Mouse (Mus musculus) kidney, embryonic 15.5 days (tissue): Measurements from ENCODE around the gene Ndst2. TPM values are rescaled to one million over a fixed set of nuclear protein-coding genes. Genes with fewer than 3 reads are reported as not detected.
"Not testable (repeated sequence)": the region's sequence is repeated elsewhere in the genome, so short reads cannot be mapped to it uniquely, and the experiment has no call there.

ENCODE experiments used
- ATAC-seq: fragments of 200-750 bp; cut with Nextera tagmentation; replicated peaks from 2 replicates; pipeline ENCODE4 v1.8.0; 2017; ENCODE audit warnings: moderate TSS enrichment; ENCODE audit not compliant: low FRiP score
- H3K27ac ChIP-seq: fragments of 300-500 bp; sonication (generic); 2 replicates; pipeline ENCODE4 v1.5.1; 2015; ENCODE audit warnings: mild to moderate bottlenecking, inconsistent platforms
- H3K27me3 ChIP-seq: fragments of 300-500 bp; sonication (generic); 2 replicates; pipeline ENCODE4 v1.6.1; 2015; ENCODE audit warnings: inconsistent platforms
- H3K36me3 ChIP-seq: fragments of 300-500 bp; sonication (generic); 2 replicates; pipeline ENCODE4 v1.6.1; 2015; ENCODE audit warnings: inconsistent platforms
- H3K4me1 ChIP-seq: fragments of 300-500 bp; sonication (generic); 2 replicates; pipeline ENCODE4 v1.6.1; 2015; ENCODE audit warnings: inconsistent platforms
- H3K4me2 ChIP-seq: fragments of 300-500 bp; sonication (generic); 2 replicates; pipeline ENCODE4 v1.6.1; 2015; ENCODE audit warnings: moderate library complexity, mild to moderate bottlenecking, inconsistent platforms
- H3K4me3 ChIP-seq: fragments of 300-500 bp; sonication (generic); replicated peaks from 2 replicates; pipeline ENCODE4 v1.5.1; 2015; ENCODE audit warnings: mild to moderate bottlenecking, inconsistent platforms
- H3K9ac ChIP-seq: fragments of 300-500 bp; sonication (generic); 2 replicates; pipeline ENCODE4 v1.6.1; 2015; ENCODE audit warnings: mild to moderate bottlenecking, inconsistent platforms
- H3K9me3 ChIP-seq: fragments of 300-500 bp; sonication (generic); replicated peaks from 2 replicates; pipeline ENCODE4 v1.6.1; 2016; ENCODE audit warnings: inconsistent platforms
- WGBS: fragments of 180-500 bp; shearing (Covaris S2); methylation state at CpG from one replicate; pipeline ENCODE4 v1.1.7; 2015; ENCODE audit warnings: mixed read lengths; 5-methylcytosine and 5-hydroxymethylcytosine counted together
- polyA plus RNA-seq: library from polyadenylated mRNA; unstranded; fragments of >200 nt; fragmentation: Nextera tagmentation; extraction: Ambion mirVana; gene quantifications from 2 replicates; pipeline ENCODE4 v1.2.1, GENCODE M21; 2015

Gene Ndst2
- polyA plus RNA-seq, 1 experiment from 2014 or later = 31.6 TPM

DNA sequence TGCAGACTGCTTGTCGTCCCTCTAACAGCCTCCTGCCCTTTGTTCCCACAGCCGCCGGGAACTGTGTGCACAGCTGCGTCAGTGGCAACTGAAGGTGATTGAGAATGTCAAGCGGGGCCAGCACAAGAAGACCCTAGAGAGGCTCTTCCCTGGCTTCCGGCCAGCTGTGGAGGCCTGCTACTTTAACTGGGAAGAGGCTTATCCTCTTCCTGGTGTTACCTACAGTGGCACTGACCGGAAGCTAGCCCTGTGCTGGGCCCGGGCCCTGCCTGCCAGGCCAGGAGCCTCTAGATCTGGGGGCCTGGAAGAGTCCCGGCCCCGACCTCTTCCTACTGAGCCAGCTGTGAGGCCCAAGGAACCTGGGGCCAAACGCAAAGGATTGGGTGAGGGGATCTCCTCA is 20.5 kb downstream of the Ndst2 start:
- Histone ChIP-seq H3K4me1 (peaks cover 13% of the 10 kb centered on the region), H3K9ac (no peak overlapping the region), H3K27me3 (no peaks in the 10 kb centered on the region), H3K27ac (no peak overlapping the region), H3K9me3 (no peaks in the 10 kb centered on the region), H3K4me2 (no peak overlapping the region), H3K36me3 (peaks cover 91% of the 10 kb centered on the region), H3K4me3 (no peak overlapping the region)
- ATAC-seq = no peak
- WGBS = 77% methylated on average over 11 of the region's 11 CpGs

DNA sequence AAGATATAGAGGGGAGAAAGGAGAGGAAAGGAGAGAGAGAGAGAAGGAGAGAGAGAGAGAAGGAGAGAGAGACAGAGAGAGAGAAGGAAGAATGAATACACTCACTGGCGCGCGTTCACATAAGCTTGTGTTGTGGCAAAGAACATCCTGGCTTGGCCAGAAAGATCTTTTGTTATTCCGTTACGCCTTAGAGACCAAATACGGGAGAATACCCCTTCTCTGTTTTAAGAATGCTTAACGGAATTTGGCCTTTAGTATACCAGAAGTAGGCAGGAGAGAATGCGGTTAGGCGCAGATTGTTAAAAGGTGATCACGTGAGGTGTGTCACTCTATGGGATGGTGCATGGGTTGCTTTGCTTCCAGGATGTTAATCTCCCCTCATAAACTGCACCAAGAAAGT is 26.1 kb downstream of the Ndst2 start:
- Histone ChIP-seq H3K9ac (peak overlapping the region; percentile 99), H3K4me2 (peak overlapping the region; percentile 78), H3K4me1 (peaks cover 31% of the 10 kb centered on the region), H3K4me3 (peak overlapping the region; percentile 100), H3K36me3 (peaks cover 52% of the 10 kb centered on the region), H3K9me3 (no peaks in the 10 kb centered on the region), H3K27me3 (no peaks in the 10 kb centered on the region), H3K27ac (peak overlapping the region; percentile 89; the same call in 1 of the 2 replicates)
- WGBS = 6% methylated on average over 10 of the region's 10 CpGs
- no peak for ATAC-seq

DNA sequence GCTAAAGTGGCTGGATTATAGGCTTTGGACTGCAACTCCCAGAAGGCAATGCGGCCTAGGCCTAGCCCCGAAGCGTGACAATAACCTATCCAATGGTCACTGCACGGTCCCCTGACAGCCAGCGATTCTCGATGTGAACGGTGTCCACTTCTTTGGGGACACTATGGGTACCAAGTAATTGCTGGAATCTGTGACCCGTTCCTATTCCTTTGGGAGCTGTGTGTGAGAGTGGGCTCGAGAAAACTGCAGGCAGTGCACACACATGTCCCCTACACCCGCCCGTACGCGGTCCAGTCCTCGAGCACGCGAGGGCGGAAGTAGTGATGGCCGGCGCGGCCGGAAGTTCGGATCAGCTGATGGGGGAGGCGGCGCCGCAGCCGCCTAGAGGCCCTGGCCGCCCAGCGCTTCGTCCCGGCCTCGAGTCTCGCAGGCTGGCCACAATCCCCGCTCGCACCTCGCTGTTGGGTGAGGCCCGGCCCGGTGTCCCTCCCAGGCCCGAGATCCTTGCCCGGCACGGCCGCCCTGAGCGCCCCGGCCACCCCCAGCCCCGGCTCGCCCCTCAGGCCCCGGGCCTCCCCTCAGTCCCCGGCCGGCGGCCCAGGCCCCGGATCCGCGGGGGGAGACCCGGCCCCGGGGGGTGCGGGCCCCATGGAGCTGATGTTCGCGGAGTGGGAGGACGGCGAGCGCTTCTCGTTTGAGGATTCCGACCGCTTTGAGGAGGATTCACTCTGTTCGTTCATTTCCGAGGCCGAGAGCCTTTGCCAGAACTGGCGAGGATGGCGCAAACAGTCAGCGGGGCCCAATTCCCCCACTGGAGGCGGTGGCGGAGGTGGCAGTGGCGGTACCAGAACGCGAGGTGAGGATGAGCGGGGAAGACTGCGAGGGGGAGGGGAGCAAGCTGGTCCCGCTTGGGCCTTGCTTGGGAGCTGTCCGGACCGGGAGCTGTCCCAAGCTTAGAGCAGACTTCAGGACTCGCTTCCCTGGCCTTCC is 26.9 kb downstream of the Ndst2 start, which contains the start of gene Zswim8:
Gene Zswim8, plus strand, starts transcription at position 352 of the 990 bp plus-strand sequence.
- peak within 1 kb of the TSS; percentile 99 for H3K9ac ChIP-seq
- peak within 1 kb of the TSS; percentile 78 for H3K4me2 ChIP-seq
- under 1% methylated on average over 63 of the region's 80 CpGs for WGBS
- H3K4me1 ChIP-seq = peaks cover 31% of the 10 kb centered on the region
- peak; percentile 94 for ATAC-seq
- H3K27ac ChIP-seq = peak within 1 kb of the TSS; percentile 89
- H3K4me3 ChIP-seq = peak within 1 kb of the TSS; percentile 100
- H3K27me3 ChIP-seq = no peaks in the 10 kb centered on the region
- H3K36me3 ChIP-seq = peaks cover 45% of the 10 kb centered on the region
- H3K9me3 ChIP-seq = no peaks in the 10 kb centered on the region

DNA sequence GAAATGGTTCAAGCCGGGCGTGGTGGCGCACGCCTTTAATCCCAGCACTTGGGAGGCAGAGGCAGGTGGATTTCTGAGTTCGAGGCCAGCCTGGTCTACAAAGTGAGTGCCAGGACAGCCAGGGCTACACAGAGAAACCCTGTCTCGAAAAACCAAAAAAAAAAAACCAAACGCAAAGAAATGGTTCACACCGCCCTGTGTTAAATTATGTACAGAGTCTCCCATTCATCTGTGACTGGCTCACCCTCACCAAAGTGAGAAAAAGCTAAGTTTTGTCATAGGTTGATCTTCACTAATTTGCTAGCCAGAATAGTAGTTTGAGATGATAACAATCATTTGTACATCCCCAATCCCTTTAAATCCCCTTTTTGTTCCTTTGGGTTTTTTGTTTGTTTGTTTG is 30.9 kb downstream of the Ndst2 start:
- Histone ChIP-seq H3K9ac (peak overlapping the region; percentile 90), H3K4me3 (peak overlapping the region; percentile 81), H3K27ac (peak overlapping the region; percentile 95), H3K36me3 (peaks cover 36% of the 10 kb centered on the region), H3K4me2 (peak overlapping the region; percentile 64), H3K4me1 (peaks cover 45% of the 10 kb centered on the region)
- ATAC-seq, H3K27me3 ChIP-seq, H3K9me3 ChIP-seq: not testable (repeated sequence)
- 4% methylated on average over 8 of the region's 8 CpGs for WGBS

DNA sequence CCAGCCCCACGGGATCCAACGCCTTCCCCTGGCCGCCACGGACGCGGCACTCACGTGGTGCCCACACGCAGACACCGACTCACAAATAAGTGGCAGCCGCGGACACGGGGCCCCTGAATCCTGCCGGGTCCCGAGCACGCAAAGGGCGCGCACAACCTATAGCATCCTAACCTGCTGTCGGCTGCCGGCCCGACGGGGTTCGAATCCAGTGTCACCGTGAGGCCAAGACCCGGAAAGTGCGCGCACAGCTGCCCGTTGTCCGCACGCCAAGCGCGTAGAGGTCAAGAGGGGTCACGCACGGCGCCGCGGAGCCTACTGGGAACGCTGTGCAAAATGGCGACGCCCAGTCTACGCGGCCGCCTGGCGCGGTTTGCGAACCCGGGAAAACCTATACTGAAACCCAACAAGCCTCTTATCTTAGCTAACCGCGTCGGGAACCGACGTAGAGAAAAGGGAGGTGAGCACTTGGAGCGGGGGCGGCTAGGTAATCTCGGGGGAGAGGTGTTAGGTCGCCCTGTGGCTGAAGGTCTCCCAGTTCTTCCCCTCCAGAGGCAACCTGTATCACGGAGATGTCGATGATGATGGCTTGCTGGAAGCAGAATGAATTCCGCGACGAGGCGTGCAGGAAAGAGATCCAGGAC is 31.5 kb downstream of the Ndst2 start, which contains the start of gene Chchd1:
Gene Chchd1, plus strand, starts transcription at position 266 of the 641 bp plus-strand sequence.
- peaks cover 48% of the 10 kb centered on the region for H3K4me1 ChIP-seq
- H3K27me3 ChIP-seq = no peaks in the 10 kb centered on the region
- peak within 1 kb of the TSS; percentile 90 for H3K9ac ChIP-seq
- no peaks in the 10 kb centered on the region for H3K9me3 ChIP-seq
- peak within 1 kb of the TSS; percentile 81 for H3K4me3 ChIP-seq
- under 1% methylated on average over 61 of the region's 61 CpGs for WGBS
- peaks cover 40% of the 10 kb centered on the region for H3K36me3 ChIP-seq
- peak within 1 kb of the TSS; percentile 95 for H3K27ac ChIP-seq
- H3K4me2 ChIP-seq = peak within 1 kb of the TSS; percentile 64
- ATAC-seq = peak; percentile 72

DNA sequence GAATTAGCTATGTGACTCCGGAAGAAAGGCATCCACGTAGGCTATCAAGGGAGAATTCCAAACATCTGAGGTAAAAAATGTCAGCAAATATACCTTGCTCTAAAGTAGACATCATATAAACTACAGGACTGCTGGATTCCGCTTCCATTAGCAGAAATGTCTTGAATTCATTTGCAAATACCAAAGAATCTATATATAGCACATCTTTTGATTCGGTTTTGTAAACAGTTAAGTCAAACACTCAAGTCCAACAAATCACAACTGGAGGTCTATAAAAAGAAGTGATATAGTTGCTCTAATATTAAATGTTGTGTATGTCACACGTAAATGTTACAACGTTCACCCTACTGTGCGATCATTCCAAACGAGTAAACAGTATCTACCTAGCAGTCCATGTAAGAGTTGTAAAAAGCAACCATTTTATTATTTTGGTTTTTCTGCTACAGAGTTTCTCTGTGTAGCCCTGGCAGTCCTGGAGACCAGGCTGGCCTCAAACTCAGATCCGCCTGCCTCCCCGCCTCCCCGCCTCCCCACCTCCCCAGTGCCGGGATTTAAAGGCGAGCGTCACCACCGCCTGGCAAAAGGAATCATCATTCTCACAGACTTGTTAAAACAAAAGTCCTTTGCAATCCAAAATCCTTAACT is 32.1 kb downstream of the Ndst2 start:
- H3K4me1 ChIP-seq = peaks cover 54% of the 10 kb centered on the region
- WGBS = 13% methylated on average over 15 of the region's 15 CpGs
- ATAC-seq = peak; percentile 24; the same call in 1 of the 2 replicates

DNA sequence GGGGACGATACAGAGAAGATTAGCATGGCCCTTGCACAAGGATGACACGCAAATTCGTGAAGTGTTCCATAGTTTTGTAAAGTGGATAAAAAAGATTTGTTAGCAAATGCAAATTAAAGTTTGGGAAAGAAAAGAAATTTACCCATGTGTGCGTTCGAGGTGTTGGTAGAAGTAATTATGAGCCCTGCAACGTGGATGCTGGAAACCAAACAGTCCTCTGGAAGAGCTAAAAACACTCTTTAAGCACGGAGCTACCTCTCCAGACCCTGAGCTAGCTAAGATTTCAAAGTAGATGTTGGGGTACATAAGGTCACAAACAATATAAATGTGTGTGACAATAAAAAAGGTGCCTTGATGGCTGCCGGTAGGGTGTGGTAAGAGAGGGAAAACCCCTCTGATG is 32.8 kb downstream of the Ndst2 start:
- 73% methylated on average over 8 of the region's 8 CpGs for WGBS
- peaks cover 43% of the 10 kb centered on the region for H3K36me3 ChIP-seq
- H3K27me3 ChIP-seq = no peaks in the 10 kb centered on the region
- no peaks in the 10 kb centered on the region for H3K9me3 ChIP-seq
- peak overlapping the region; percentile 90; the same call in 1 of the 2 replicates for H3K9ac ChIP-seq
- peaks cover 59% of the 10 kb centered on the region for H3K4me1 ChIP-seq
- H3K4me2 ChIP-seq = peak overlapping the region; percentile 64
- H3K27ac ChIP-seq = peak overlapping the region; percentile 95; the same call in 1 of the 2 replicates
- ATAC-seq = no peak
- H3K4me3 ChIP-seq = peak overlapping the region; percentile 81

More for the DNA sequence above, 32.1 kb downstream of the Ndst2 start:
- Histone ChIP-seq H3K9me3 (no peaks in the 10 kb centered on the region), H3K4me3 (peak overlapping the region; percentile 81), H3K9ac (peak overlapping the region; percentile 90), H3K27me3 (no peaks in the 10 kb centered on the region), H3K36me3 (peaks cover 43% of the 10 kb centered on the region), H3K4me2 (peak overlapping the region; percentile 64), H3K27ac (peak overlapping the region; percentile 95)

DNA sequence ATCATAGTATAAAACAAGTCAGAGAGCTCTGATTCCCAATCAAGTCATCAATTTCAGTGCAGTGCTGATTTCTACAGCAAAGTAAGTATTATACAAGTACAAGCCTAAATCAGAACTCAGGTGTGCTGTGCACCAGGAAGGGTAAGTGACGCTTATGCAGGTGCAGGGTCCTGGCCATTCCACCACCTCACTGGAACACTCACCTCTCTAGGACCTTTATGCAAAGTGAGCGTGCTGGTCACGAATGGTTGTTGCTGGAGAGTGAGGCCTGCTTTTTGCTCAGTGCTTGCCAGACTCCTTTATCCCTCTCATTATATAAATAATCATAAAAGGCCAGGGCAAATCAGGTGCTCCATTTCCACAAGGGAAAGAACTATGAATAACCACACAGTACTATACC is 34.0 kb downstream of the Ndst2 start:
- no peak for ATAC-seq
- Histone ChIP-seq H3K4me1 (peaks cover 67% of the 10 kb centered on the region), H3K9ac (no peak overlapping the region), H3K36me3 (peaks cover 40% of the 10 kb centered on the region), H3K9me3 (no peaks in the 10 kb centered on the region), H3K4me2 (no peak overlapping the region), H3K4me3 (no peak overlapping the region), H3K27ac (no peak overlapping the region), H3K27me3 (no peaks in the 10 kb centered on the region)
- 82% methylated on average over 3 of the region's 3 CpGs for WGBS

DNA sequence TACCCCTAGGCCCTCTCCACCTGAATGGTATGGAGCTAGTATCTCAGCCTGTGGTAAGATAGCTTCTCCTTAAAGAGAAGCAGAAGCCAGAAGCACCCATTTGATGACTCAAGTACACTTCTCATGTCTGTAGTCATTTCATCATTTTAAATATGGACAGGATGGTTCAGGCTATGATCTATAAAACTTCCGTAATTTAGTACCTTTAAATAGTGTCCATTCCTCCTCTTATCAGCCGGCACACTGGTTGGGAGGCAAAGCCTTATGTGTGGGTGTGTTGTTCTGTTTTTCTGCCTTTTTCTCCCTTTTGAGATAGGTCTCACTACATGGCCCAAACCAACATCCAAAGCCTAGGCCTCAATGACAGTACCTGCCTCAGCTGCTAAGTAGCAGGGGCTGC is 35.8 kb downstream of the Ndst2 start:
- Histone ChIP-seq H3K9me3 (no peaks in the 10 kb centered on the region), H3K4me2 (peak overlapping the region; percentile 78), H3K36me3 (peaks cover 36% of the 10 kb centered on the region), H3K9ac (no peak overlapping the region), H3K4me3 (0 out of 2 replicates have a peak overlapping the region, but pooled peaks have one; percentile 1), H3K4me1 (peaks cover 71% of the 10 kb centered on the region), H3K27ac (no peak overlapping the region), H3K27me3 (no peaks in the 10 kb centered on the region)
- WGBS = 83% methylated on average over 2 of the region's 2 CpGs
- no peak for ATAC-seq

DNA sequence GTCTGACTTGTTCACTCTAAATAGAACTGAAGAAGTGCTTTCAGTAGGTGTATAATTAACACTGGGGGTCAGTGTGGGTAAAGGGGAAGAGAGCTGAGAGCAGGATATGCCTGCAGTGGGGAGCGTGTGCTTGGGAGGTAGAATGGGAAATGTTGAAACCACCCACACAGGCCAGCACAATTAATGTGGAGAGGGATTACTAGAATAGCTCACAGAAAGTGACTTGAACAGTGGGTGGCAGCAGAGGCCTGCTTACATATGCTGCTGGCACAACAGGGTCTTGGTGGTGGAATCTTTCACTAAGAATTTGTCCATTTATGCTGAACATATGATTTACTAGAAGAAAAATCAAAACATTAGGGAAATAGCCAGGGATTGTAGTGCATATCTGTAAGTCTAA is 37.4 kb downstream of the Ndst2 start:
- peak overlapping the region; percentile 18; the same call in 1 of the 2 replicates for H3K27ac ChIP-seq
- peak overlapping the region; percentile 96 for H3K4me3 ChIP-seq
- H3K4me2 ChIP-seq = peak overlapping the region; percentile 78
- WGBS = 15% methylated on average over 1 of the region's 1 CpGs
- 0 out of 2 replicates have a peak overlapping the region, but pooled peaks have one; percentile 34 for H3K9ac ChIP-seq
- H3K9me3 ChIP-seq = no peaks in the 10 kb centered on the region
- H3K27me3 ChIP-seq = no peaks in the 10 kb centered on the region
- ATAC-seq = no peak
- peaks cover 70% of the 10 kb centered on the region for H3K4me1 ChIP-seq
- H3K36me3 ChIP-seq = peaks cover 51% of the 10 kb centered on the region

DNA sequence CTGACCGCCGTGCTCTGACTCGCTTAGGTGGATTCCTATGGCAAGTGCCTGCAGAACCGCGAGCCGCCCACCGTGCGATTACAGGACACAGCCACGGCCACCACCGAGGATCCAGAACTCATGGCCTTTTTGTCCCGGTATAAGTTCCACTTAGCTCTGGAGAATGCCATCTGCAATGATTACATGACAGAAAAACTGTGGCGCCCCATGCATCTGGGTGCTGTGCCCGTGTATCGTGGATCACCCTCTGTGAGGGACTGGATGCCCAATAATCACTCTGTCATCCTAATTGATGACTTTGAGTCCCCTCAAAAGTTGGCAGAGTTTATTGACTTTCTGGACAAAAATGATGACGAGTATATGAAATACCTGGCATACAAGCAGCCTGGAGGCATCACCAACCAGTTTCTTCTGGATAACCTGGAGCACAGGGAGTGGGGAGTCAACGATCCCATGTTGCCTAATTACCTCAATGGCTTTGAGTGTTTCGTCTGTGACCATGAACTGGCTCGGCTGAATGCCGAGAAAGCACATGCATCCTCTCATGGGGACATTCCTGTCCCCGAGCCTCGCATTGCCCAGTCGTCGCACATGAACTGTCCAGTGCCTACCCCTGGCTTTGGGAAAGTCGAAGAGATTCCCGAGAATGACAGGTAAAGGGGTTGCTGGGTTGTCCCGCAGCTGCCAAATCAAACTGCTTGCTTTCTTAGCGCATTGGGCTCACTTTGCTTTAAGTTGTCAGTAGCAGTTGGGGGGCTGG is 38.4 kb downstream of the Ndst2 start:
- Histone ChIP-seq H3K36me3 (peaks cover 62% of the 10 kb centered on the region), H3K4me3 (peak overlapping the region; percentile 96), H3K4me1 (peaks cover 62% of the 10 kb centered on the region), H3K4me2 (peak overlapping the region; percentile 78), H3K9me3 (no peaks in the 10 kb centered on the region), H3K27me3 (no peaks in the 10 kb centered on the region), H3K9ac (peak overlapping the region; percentile 96), H3K27ac (peak overlapping the region; percentile 100)
- WGBS = 11% methylated on average over 27 of the region's 27 CpGs
- no peak; the same call in 1 of the 2 replicates for ATAC-seq
